Mouse (Mus musculus) ES-E14 (cell line): ENCODE measurements at regions not wholly inside any gene's neighbourhood (a gene's known extent, or its start where the extent isn't known, plus 50 kb on each side); places are given as distances from the start of the nearest gene placed in this dataset.

Source experiments
- MAFK ChIP-seq: IDR thresholded peaks from 2 replicates; pipeline ENCODE4 v1.6.1; 2014; ENCODE audit warnings: mild to moderate bottlenecking, low read depth, low read length, inconsistent platforms; ENCODE audit not compliant: insufficient read depth
- ZC3H11A ChIP-seq: IDR thresholded peaks from 2 replicates; pipeline ENCODE4 v1.6.1; 2012; ENCODE audit warnings: low read depth, mild to moderate bottlenecking, inconsistent platforms, low read length, borderline replicate concordance
- ZNF384 ChIP-seq: IDR thresholded peaks from 2 replicates; pipeline ENCODE4 v1.6.1; 2012; ENCODE audit warnings: low read depth, low read length, inconsistent platforms

- TF ChIP-seq ZNF384 (no peak), MAFK (no peak), ZC3H11A (no peak)
Measured at GRCm38 (mm10) chr11:112081386-112081785, 700.6 kb upstream of the Sox9 start.
